Mouse (Mus musculus) ES-Bruce4 (cell line): ENCODE data around the gene Mrpl22.

Source experiments
- CTCF ChIP-seq: IDR thresholded peaks from one replicate; pipeline ENCODE4 v1.8.1; 2011; ENCODE audit warnings: low read depth, low read length
- EP300 ChIP-seq: IDR thresholded peaks from 2 replicates; pipeline ENCODE4 v1.6.1; 2011; ENCODE audit warnings: low read depth, low read length; ENCODE audit not compliant: insufficient read depth
- POLR2A ChIP-seq: IDR thresholded peaks from one replicate; pipeline ENCODE4 v1.8.1; 2011; ENCODE audit warnings: low read length; ENCODE audit not compliant: insufficient read depth

DNA sequence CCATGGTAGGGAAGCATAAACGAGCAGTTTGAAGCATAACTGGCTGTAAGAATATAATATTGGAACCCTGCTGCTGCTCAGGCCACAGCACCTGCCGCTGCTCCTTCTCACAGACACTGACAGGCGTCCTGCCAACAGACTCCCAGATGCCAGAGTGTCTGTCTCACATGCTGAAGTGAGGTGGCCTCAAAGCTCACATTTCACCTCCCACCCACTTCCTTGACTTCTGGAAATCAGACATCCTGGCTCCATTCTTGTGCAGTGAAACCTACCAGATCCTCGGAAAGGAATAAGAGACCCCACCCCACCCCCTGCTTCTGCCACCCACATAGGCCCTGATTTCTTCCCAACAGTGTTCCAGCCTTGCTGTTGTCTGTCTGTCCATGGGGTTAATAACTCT is 52.3 kb downstream of the Mrpl22 start:
- TF ChIP-seq POLR2A (no peak), EP300 (no peak), CTCF (no peak)
